Mouse (Mus musculus) heart, postnatal 10 days (tissue): Measurements from ENCODE around the gene Pitx2. TPM values are rescaled to one million over a fixed set of nuclear protein-coding genes. Genes with fewer than 3 reads are reported as not detected.

Experiments used
- DNase-seq, 2 experiments: peaks; one replicate each; pipeline ENCODE4 v3.0.0; 2021
- intact Hi-C: fragments of 180-260 bp; cut with DNase I; formaldehyde crosslinking; loops from one replicate; pipeline ENCODE4 v1.15.1; 2025
- total RNA-seq, 2 experiments: library from RNA; stranded (reverse); gene quantifications; 2 replicates each; pipeline ENCODE4 v1.2.3; 2021

The Pitx2 gene
- total RNA-seq, 2 experiments from 2014 or later, result 1.4 to 1.6 TPM

- intact Hi-C loops, result no loop called here
- DNase-seq, result no peak
Observed at GRCm38 (mm10) chr3:129227331-129227730, 27.7 kb downstream of the Pitx2 start.

GRCm38 (mm10) chr3:129238010-129238409, 38.3 kb downstream of the Pitx2 start:
- no peak for DNase-seq
- intact Hi-C loops, result no loop called here

DNA sequence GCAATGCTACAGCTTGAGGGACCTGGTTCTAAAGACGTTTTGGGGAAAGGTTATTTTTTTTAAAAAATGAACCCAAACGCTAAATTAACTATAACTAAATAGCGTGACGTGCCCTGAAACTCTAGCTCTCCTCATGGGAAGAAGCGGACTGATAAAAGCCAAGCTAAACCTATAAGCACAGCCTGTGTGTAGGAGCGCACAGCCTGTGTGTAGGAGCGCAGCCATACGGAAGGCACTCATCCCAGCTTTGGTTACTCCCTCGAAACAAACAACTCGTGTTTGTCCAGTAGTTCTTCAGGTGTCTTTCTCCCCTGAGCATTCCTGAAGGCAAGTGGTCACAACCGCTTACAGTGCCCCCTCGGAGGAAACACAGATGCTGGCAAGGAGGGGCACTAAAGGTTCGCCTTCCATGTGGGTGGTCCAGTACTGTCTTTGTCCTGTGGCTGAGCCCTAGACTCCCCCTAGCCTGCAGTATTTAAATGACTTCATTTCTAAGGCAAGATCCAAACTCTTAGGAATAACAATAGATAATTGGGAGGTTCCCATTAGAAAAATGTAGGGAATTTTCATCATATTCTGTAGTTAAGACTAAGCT, 39.1 kb downstream of the Pitx2 start:
- intact Hi-C loops, result no loop called here
- no peak for DNase-seq

DNA sequence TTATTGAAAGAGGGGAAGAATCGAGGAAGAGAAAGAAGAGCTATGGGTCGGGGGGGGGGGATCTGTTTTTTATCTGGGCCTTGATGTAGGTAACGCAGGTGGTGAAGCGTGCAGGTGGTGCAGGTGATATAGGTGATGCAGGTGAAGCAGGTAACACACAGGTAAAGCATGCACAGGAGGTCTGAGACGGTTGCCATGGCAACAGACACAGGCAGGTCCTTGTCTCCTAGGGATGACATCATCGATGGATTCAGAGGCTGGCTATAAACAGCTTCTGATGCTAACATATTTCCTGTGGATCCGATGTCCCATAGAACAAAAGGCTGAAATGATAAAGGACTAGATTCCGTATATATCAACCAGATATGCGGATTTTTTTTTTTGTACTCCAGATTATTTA, 51.3 kb downstream of the Pitx2 start:
- no peak for DNase-seq
- intact Hi-C loops, result no loop called here

DNA sequence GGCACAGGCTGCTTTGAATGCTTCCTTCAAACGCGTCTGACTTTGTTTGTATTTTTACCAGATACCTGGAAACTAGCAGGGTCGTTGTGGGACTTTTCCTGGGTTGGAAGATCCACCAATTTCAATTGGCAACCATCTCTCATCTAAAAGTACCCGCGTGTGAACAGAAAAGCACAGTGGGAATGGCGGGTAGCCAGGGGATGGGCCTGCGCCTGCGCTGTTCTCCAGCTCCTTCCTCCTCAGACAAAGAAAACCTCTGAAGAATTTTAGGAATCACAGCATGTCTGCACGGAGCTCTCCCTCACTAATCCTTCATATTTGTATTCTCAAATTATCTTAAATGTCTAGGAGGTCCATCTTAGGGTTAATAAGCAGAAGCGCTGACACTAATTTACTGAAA, 54.6 kb downstream of the Pitx2 start:
- intact Hi-C loops, result no loop called here
- DNase-seq, result no peak

DNA sequence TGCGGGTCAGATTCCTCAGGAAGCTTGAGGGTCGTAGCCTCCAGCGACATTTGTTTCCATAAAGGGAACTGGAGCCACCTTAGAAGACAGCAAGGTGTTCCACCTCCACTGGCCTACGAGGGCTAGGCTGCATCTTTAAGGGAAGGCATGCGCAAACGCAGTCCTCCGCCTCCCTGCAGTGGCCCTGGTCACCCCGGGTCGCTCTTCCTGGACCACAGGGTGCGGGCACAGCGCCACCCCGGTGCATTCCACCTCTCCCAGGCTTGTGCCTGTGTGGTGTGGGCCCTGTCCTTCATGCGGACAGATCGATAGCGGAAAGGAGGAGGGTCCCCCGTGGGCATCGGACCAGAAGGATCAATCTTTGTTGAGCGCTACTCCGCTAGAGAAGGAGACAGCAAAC, 56.6 kb downstream of the Pitx2 start:
- intact Hi-C loops, result no loop called here
- DNase-seq, result peak in 1 of 2 experiments; percentile 4

GRCm38 (mm10) chr3:129256766-129257165, 57.1 kb downstream of the Pitx2 start:
- intact Hi-C loops, result no loop called here
- peak; percentile 30 to 37 for DNase-seq

GRCm38 (mm10) chr3:129258497-129258896, 58.8 kb downstream of the Pitx2 start:
- intact Hi-C loops, result no loop called here
- DNase-seq, result no peak

Other genes with a start within 250 kb of the Pitx2 start
- gene Enpep, start 132.8 kb downstream of the Pitx2 start, total RNA-seq, result 1 to 10 TPM; 9.2 to 9.7 TPM